Mouse (Mus musculus): ENCODE data around the gene Vmac.

DNA sequence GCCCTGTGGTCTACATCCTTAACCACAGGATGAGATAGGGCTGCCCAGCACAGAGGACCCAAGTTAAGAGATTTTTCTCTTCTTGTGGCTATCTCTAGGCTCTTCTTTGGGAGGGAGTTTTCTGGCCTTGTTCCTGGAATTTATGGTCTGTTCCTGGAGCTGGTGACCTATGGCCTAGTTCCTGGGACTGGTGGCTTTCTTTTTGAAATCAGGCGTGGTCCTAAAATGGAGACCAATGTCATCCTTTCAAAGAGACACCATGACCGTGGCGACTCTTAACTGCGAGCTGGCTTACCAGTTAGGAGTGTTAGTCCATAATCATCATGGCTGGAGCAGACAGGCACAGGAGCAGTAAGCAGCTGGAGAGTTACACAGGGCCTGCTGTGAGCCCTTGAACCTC, 51.4 kb downstream of the Vmac start:
- TF ChIP-seq POLR2A (IDR thresholded peaks at IDR 0.05; ENCODE audit: borderline replicate concordance, low read depth, low read length) (no peak), CTCF (IDR thresholded peaks at IDR 0.05; ENCODE audit: low read depth, low read length) (no peak)
